Mouse (Mus musculus): ENCODE measurements at regions not wholly inside any gene's neighbourhood (a gene's known extent, or its start where the extent isn't known, plus 50 kb on each side); places are given as distances from the start of the nearest gene placed in this dataset.

DNA sequence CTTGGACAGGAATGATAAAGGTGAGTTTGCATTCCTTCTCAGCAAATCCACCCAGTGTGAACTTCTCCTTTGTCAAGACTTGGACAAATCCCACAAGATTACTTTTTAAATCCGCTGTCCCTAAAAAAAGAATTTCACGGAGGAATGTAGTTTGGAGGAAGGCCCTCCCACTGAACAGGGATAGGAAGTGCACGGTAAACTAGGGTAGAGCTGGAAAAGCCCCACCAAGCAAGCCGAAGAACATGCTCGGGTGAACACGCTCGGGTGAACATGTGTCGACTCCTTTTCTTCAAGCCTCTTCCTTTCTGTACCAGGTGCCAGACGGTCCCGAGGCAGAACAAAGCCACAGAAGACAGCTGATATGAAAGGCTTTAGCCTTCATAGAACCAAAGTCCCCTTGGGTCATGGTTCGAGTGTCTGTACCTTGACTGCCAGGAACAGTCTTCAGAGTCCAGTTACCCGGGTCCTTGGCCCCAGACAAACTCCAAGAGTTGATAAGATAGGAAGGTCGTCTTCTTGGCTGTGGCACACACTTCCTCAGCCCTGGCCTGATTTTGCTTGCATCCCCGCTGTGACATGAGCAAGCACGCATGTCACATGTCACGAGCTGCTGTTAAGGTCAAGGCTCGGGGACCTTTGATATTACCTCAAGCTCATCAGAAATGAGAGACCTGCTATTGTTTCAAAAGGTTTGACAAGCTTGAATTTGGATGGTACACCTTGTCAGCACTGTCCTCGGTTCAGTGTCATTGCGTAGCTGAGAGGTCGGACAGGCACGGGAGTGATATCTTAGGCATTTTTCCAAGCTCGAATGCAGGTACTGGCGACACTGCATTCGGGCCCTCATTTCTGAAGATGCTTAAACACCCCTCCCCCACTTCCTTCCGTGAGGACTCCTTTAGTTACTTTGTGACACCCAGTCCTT, 51.5 kb upstream of the Ryk start:
- DNase-seq (ENCODE audit: low spot score in 2 of 2) = no peak
- intact Hi-C loops (cut with DNase I) = loop anchor here (1.0 kb wide), 1 partner anchor 82 kb away; no protein-coding TSS in a partner anchor

DNA sequence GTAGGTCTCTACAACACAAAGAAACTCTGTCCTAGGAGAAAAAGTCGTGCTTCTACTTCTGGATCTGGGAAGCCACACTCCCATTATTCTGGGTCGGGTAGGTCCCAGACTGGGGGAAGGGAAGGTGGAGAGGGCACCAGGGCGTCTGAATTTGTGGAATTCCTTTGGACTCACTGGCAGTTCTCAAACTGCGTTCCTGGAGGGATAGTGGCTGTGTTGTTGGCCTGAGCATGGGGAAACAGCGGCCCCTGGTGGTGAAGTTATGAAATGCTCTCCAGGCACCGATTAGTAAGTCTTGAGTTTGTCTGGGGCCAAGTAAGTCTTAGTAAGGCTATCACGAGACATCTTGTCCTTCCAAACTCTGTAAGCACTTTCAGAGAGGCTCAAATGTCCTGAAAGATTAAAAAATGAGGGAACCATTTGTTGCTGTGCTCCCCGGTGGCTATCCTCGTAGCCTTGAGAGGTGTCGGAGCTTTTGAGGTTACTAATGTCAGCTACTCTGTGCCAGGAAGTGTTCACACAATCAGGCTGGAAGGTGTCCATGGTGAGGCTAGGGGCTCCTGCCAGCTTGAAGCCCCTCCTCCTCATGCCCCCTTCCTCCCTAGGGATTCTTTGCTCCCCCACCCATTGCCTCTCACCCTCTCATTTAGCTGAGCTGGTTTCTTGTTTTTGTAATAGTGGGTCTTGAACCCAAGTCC, 50.2 kb upstream of the Ryk start:
- intact Hi-C loops (cut with DNase I) = loop anchor here (1.0 kb wide), 1 partner anchor 148 kb away; no protein-coding TSS in a partner anchor
- DNase-seq (ENCODE audit: low spot score in 2 of 2) = peak; percentile 86 to 91
